22 mouse cellular contexts compared by ENCODE assay signal in the genomic region with DNA sequence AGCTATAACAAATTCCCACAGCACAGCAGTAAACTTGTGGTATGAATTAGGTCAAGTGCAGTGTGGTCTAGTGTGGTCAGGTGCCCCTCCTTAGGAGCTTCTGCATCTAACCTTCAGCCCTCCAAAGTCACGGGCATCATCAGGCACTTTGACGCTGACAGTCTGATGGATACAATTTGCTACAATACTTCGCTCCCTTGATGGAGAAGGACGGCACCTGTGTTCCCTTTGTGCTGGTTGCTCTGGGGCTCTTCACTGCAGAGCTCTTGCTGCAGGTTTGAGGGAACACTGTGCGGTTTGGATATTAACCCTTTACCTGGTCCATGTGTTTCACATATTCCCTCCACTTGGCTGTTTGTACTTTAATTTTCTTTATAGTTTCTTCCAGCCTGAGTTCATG.
"Had no signal": no experiment of that assay in that cellular context is flagged by ENCODE, and none has a peak within 500 bp of the region (broad histone marks: within the 10 kb centered on the region; RNA-seq: fewer than 3 reads in every experiment).

No protein-coding gene starts in this region.

- H3K4me1 ChIP-seq: hindbrain, embryonic 13.5 days; liver, embryonic 12.5 days had no signal

- H3K9ac ChIP-seq: forebrain, postnatal 0 days; heart, embryonic 12.5 days; hindbrain, embryonic 13.5 days; hindbrain, embryonic 15.5 days; kidney, embryonic 15.5 days; limb, embryonic 15.5 days; liver, embryonic 12.5 days; liver, embryonic 14.5 days had no signal

- H3K36me3 ChIP-seq: heart, embryonic 10.5 days; heart, embryonic 12.5 days; hindbrain, embryonic 13.5 days; hindbrain, embryonic 15.5 days; kidney, embryonic 15.5 days; limb, embryonic 15.5 days; liver, embryonic 12.5 days had no signal

- H3K27ac ChIP-seq: heart, embryonic 10.5 days; hindbrain, embryonic 13.5 days; hindbrain, embryonic 15.5 days; hindbrain, postnatal 0 days; kidney, embryonic 15.5 days; kidney, postnatal 0 days; left cerebral cortex, adult 2 months; limb, embryonic 15.5 days; liver, embryonic 12.5 days; liver, embryonic 14.5 days had no signal

- H3K4me2 ChIP-seq: heart, embryonic 12.5 days; hindbrain, embryonic 13.5 days; hindbrain, embryonic 15.5 days; kidney, embryonic 15.5 days; limb, embryonic 15.5 days; liver, embryonic 12.5 days had no signal

- H3K9me3 ChIP-seq: heart, embryonic 10.5 days; heart, embryonic 12.5 days; hindbrain, embryonic 13.5 days; hindbrain, embryonic 15.5 days; kidney, embryonic 15.5 days; limb, embryonic 15.5 days; liver, embryonic 12.5 days had no signal

- H3K4me3 ChIP-seq: heart, embryonic 10.5 days; heart, embryonic 12.5 days; hindbrain, embryonic 13.5 days; hindbrain, embryonic 15.5 days; kidney, embryonic 15.5 days; left cerebral cortex, adult 2 months; limb, embryonic 15.5 days; liver, embryonic 12.5 days had no signal

- DNase-seq: forebrain, postnatal 0 days; gastrocnemius, postnatal 14 days; gastrocnemius, postnatal 36 days; heart, postnatal 10 days; kidney, adult 11 months; kidney, adult 2 months; kidney, adult 9 months; kidney, postnatal 14 days; kidney, postnatal 36 days; left cerebral cortex, postnatal 4 days had no signal

- H3K27me3 ChIP-seq: heart, embryonic 12.5 days; hindbrain, embryonic 13.5 days; hindbrain, embryonic 15.5 days; kidney, embryonic 15.5 days; limb, embryonic 15.5 days; liver, embryonic 12.5 days had no signal

- ATAC-seq: forebrain, postnatal 0 days; hindbrain, postnatal 0 days; intestine, embryonic 16.5 days; liver, embryonic 12.5 days had no signal
